Mouse (Mus musculus) kidney, adult 11 months (tissue): ENCODE measurements at regions not wholly inside any gene's neighbourhood (a gene's known extent, or its start where the extent isn't known, plus 50 kb on each side); places are given as distances from the start of the nearest gene placed in this dataset.
"Not testable (repeated sequence)": the region's sequence is repeated elsewhere in the genome, so short reads cannot be mapped to it uniquely, and the experiment has no call there.

ENCODE experiments used
- DNase-seq: peaks from one replicate; pipeline ENCODE4 v3.0.0; 2022

DNA sequence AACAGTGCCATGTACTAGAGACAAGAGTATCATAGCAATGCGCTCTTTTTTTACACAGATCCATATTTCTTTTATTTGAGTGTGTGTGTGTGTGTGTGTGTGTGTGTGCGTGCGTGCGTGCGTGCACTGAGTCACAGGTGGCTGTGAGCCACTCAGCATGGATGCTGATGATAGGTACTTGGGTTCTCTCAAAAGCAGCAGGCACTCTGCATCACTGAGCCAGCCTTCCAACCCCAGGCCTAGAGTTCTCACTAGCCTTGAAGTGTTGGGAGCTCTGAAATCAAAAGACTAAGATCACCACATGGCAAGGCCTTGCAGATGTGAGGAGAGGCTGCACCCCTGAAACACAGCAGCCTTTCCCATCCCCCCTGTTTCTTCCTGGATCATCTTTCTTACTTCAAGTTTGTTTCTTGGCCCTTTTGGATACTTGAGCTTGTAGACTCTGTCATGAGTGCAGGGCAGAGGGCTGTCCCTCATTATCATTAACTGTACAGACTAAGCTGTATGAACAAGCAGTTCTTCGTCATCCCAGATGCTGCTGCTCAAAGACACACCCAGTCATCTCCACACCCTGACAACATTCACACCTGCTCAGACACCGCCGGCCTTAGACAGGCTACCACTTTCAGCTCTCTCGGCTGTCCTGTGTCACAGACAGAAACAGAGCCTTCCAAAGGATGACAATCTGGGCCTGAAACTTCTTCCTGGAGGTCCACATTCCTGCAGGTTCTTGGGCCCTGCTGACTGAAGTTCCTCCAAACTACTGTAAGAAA, 405.5 kb upstream of the Ercc4 start:
- DNase-seq, result no peak

DNA sequence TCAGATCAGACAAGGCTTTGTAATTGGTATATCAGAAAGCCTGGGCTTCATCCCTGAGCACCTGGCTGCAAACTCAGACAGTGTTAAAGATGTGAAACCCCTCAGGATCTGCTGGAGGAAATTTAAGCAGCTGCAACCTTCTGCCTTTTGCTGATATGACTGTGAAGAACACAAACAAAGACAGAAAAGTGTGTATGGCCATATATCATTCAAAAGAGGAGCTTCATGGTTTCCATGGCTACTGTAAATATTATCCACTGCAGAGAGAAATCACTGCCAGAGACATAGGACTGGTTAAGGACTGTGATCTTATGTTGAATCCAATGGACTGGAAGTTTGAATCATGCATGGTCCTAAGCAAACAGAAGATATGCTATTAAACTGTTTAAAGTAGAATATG, 402.6 kb upstream of the Ercc4 start:
- no peak for DNase-seq

DNA sequence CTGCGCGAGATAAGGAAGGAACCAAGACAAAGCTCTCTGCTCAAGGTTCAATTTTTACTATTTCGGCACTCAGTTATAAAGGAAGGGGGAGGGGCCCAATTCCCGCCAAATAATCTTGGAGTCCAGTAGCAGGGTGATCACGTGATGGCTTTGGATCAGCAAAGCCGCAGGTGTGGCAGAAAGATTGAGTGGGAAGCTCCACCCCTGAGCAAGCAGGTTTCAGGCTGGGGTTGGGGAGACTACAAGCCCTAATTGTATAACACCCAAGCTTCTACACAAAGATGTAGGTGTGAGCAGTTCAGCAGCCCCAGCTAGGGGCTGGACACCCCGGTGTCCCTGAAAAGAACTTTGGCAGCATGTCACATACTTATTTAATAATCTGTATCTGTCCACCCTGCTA, 388.1 kb upstream of the Ercc4 start:
- DNase-seq, result not testable (repeated sequence)

DNA sequence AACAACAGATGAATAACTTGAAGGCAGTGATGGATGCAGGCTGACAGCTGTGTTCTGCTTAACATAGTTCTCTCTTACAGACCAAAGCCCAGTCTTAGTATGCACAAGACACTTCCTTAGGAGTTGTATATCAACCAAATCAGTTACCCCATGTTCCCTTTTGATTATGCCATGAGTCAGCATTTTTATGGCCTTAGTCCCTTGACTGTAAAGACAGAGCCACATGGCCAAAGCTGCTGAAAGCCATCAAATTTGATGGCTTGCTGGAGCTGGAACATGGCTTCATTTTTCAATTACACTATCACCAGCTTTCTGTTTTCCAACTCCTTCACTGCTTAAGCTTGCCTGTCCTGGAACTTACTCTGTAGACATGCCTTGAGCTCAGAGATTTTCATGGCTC, 383.4 kb upstream of the Ercc4 start:
- no peak for DNase-seq

DNA sequence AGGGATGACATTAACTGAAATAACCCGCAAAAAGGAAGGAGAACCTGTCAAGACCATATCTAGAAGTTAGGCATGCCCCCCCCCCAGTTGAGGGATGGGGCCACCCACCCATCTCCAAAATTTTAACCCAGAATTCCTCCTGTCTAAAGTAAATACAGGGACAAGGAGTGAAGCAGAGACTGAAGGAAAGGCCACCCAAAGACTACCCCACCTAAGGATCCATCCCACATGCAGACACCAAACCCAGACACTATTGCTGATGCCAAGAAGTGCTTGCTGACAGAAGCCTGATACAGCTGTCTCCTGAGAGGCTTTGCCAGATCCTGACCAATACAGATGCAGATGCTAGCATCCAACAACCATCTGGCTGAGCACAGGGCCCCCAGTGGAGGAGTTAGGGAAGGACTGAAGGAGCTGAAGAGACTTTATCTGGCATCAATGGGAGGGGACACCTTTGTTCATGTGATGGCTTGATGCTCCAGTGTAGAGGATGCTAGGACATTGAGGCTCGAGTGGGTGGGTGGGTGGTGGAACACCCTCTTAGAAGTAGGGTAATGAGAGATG, 379.2 kb upstream of the Ercc4 start:
- DNase-seq, result not testable (repeated sequence)

DNA sequence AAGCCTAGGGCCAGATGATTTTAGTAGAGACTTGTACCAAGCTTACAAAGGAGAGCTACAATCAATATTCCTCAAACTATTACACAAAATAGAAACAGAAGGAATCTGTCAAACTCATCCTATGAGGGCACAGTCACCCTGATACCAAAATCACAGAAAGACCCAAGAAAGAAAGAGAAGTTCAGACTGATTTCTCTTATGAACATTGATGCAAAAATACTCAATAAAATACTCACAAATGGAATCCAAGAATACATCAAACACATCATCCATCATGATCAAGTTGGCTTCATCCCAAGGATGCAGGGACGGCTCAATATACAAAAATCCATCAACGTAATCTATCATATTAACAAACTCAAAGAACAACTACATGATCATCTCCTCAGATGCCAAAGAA, 377.9 kb upstream of the Ercc4 start:
- no peak for DNase-seq

DNA sequence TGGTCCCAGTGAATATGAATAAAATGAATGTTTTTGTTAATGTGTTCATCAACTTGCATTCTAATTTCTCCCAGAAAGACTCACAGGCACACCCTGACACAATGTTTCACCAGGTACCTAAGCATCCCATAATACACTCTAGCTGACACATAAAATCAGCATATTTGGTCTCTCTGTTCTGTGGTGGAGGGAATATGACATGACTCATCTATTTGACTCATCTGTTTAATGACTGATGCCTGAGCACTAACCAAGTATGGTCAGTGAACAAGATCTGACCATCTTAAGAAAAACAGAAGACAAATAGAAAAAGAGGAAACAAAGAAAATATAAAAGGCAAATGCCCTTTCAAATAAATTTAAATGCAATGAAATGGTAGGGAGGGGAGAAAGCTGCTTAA, 367.0 kb upstream of the Ercc4 start:
- no peak for DNase-seq

DNA sequence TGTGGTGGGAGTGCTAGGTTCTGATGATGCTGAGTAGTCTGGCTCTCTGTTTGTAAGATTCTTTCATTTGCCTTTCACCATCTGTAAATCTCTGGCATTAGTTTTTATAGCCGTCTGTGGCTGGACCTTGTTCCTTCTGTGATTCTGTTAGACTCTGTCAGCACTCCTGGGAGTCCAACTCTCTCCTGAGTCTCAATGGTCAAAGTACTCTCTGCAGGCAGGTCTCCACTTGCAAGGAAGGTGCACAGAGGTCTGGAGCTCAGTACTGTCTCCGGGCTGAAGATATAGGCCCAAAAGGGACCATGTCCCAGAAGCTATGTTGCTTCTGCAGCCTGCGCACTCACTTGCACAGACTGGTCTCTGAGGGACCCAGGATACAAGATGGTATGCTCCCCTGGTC, 356.3 kb upstream of the Ercc4 start:
- peak; percentile 46 for DNase-seq

DNA sequence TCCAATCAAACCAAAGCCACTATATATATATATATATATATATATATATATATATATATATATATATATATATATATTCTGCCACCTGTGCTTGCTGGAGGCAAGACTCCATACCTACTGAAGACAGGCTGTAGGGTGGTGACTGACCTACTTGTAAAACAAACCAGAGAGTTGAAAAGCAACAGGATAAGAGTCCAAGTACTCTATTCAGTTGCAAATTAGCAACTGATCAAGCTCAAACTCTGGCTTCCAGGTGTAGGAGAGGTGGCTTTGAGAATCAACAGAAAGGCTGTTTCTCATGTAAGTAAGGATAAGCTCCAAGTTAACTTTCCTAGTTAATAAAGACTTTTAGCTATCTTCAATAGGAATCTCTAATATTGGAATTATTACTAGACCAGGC, 355.1 kb upstream of the Ercc4 start:
- no peak for DNase-seq

DNA sequence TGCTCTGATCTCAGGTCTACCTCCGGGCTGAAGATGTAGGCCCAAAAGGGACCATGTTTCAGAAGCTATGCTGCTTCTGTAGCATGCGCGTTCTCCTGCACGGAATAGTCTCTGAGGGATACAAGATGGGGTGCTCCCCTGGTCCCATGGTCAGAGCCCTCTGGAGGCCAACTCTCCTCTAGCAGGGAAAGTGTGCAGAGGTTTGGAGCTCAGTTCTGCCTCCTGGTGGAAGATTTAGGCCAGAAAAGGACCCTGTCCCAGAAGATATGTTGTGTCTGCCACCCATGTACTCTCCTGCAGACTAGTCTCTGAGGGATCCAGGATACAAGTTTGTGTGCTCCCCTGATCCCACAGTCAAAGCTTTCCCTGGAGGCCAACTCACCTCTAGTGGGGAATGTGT, 350.9 kb upstream of the Ercc4 start:
- DNase-seq, result no peak

DNA sequence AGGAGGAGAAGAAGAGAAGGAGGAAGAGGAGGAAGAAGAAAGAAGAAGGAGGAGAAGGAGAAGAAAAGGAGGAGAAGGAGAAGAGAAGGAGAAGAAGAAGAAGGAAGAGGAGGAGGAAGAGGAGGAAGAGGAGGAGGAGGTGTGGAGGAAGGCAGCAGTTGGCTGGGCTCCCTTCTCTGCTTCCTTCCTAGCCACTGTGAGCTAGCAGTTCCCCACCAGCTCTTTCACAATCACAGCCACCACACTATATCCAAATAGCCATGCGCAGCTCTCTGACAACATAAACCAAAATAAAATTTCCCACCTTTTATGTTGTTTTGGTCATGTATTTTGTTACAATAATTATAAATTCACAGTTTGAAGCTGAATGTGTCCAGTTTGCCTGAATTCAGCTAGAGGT, 345.3 kb upstream of the Ercc4 start:
- no peak for DNase-seq

DNA sequence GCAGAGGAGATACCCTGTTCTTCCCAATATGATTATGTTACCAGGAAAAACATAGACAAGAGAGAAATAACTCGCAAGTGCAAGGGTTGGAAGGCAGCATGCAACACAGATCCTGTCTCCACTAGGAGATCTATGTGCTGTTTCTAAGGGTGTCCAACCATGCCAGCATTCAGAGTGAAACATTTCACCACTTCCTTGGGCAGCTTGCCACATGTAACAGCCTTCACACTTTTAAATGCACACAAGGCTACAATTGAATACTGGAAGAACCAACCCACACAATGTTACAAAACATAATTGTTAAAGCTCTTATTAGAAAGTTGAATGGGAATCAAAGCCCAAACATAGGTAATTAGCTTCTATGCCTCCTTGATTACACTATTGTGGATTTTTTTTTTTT, 344.9 kb upstream of the Ercc4 start:
- DNase-seq, result no peak

DNA sequence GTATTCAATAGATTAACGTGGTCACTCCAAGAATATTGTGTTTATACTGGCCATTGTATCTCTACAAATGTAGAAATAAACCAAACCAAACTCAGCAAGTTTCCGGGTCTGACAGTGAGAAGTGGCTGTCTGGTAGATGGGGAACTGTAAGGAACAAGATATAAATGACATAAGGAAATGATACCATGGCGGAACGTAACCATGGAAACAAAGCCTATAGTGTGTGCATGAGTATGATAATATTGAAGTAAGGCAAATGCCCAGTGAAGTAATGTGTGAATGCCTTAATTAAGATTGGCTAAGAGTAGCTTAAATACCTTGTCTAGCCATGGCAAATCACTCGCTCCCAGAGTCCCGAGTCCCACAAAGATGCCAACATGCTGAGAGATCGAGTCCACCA, 342.6 kb upstream of the Ercc4 start:
- DNase-seq, result no peak

DNA sequence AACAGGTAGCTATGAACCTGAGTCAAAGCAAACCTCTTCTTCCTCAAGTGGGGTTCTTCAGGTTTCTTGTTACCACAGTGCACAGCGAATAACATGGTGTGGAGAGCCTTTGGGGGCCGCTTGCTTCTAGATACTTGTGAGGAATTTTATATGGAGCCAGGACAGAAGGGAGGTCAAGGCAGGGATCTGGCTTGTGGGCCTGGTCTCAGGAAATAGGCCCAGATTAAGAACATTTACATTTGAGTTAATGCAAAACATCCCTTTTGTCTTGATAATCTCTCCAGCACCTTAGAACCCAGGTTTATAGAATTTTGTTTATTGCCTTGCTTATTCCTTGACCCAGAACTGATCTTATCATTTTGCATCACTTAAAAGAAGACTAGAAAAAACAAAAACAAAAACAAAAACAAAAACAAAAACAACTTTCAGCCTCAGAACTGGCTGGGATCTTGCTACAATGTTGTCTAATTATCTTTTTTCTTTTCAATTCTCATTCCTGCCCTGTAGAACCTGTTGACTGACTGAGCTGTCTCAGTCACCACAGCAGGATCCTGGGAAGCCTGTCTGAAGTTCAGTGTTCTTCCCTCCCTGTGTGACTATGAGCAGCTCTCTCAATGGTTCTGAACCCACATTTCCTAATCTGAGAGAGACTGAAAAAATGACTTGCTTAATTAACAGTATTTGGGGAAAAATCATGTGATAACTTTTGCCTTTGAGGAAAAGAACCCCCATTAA, 341.2 kb upstream of the Ercc4 start:
- DNase-seq, result no peak

DNA sequence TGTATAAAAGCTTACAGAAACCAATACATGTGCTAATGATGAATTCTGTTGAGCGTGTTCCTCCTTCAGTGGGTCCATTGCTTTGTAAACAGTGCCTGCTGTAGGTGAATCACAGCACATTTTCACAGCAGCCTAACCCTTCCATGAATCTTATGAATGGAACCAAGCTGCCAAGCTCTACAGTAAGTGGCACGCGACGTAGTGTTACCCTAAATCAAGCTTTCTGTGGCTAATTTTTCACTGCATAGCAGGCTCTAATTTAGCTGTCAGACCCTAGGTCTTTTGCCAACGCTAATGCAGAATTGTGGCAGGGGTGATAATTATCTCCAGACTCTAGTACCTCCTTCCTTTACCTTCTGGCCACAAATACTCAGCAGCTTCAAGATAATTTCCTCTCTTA, 339.0 kb upstream of the Ercc4 start:
- DNase-seq, result no peak

DNA sequence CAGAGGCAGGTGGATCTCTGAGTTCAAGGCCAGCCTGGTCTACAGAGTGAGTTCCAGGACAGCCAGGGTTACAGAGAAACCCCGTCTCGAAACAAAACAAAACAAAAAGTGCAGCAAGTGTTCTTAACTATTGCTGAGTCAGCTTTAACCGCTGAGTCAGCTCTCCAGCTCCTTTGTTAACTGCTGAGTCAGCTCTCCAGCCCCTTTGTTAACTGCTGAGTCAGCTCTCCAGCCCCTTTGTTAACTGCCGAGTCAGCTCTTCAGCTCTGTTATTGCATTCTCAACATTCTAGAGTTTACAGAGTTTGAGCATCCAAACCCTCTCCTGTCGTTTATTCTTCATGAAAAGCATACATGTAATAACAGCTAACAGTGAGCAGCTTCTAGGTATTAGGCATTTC, 336.9 kb upstream of the Ercc4 start:
- DNase-seq, result no peak

DNA sequence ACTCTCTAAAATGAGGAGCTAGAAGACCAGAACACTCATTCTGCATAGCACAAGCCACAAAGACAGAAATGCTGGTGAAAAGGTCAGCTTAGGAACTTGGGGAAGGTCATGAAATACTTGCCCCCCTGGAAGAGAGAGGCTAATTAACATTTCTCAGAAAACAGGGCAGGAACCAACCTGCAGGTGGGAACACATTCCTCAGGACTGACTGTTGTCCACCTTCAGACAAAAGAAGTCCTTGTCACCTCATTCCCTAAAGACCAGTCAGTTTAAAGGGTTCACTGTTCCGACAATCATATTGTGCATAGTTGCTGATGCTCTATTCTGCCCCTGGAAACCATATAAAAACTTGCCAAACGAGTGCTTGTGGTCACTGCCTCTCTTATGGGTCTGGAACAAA, 333.6 kb upstream of the Ercc4 start:
- DNase-seq, result no peak

DNA sequence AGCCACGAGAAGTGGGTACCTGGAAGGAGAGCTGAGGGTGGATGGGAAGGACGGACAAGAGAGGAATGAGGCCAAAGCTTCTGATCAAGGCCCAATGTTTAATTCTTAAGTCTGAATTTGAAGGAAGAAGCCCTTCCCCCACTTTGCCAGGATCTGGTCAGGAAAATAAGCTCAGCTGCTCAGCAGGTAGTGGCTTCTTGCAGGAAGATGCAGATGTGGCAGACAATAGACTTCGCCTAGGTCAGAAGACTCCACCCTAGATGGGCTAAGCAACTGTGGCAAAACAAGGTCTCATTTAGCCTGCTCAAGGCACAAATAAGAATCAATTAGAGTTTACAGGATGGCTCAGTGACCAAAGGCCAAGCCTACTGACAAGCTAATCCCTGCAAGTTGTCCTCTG, 330.4 kb upstream of the Ercc4 start:
- no peak for DNase-seq

DNA sequence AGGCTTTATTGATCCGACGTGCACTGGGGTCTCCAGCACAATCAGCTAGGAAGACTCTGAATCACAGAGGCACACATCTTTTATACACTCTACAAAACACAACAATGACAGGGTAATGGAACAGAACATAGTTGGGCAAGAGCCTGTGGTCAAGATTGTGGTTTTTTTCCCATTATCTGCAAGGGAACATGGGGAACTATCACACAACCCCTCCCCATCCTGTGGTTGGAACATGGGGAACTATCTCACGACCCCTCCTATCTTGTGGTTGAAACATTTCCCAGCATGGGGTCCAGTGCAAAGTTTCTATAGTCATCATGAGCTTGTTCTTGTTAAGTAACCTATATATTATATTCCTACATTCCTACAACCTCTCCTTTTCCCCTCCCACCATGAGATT, 328.8 kb upstream of the Ercc4 start:
- no peak for DNase-seq

DNA sequence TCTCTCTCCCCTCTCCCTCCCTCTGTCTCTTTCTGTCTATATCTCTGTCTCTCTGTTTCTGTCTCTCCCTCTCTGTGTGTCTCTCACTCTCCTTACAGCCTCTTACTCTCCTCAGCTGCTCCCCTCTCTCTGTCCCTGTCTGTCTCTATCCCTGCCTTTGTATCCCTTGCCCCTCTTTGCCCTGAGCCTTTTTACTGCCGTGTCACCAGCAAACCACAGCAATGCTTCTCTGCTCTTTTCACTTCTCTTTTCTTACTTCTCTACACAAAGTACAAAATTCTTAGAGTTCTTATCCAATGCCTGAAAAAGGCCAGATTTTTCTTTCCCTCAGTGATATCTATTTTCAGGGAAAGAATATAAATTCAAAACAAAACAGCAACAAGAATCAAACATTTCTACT, 323.7 kb upstream of the Ercc4 start:
- no peak for DNase-seq

DNA sequence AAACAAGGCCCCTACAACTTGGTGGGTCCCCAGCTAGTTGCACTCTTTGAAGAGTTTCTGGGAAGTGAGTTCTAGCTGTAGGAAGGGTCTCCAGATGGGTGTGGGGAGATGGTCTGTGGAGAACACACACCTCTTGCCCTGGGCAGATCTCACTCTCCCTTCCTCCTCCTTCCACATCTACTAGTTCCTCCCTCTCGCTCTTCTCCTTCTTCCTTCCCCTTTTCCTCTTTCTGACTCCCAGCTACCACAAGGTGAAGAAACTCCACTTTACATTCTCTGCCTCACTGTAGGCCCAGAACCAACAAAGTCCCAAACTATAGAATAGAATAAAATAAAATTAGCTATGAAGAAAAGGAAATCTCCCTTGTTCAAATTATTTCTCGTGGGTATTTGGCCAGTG, 311.0 kb upstream of the Ercc4 start:
- DNase-seq, result no peak

DNA sequence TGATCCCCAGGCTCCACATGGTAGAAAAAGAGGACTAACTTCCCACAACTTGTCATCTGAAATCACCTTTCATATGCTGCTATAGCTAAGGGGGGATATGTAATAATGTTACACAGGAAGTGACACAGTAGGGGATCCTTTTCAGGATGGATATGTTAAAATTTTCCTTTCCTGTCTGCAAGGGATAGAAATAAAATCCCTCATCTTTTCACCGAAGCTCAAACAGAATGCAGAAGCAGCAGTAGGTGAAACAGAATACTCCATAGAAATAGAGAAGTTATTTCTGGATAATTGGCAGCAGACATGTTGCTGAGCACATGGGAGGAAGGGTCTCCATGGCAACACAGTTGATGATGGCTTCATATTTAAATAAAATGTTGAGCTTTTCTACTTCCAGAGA, 309.3 kb upstream of the Ercc4 start:
- no peak for DNase-seq

DNA sequence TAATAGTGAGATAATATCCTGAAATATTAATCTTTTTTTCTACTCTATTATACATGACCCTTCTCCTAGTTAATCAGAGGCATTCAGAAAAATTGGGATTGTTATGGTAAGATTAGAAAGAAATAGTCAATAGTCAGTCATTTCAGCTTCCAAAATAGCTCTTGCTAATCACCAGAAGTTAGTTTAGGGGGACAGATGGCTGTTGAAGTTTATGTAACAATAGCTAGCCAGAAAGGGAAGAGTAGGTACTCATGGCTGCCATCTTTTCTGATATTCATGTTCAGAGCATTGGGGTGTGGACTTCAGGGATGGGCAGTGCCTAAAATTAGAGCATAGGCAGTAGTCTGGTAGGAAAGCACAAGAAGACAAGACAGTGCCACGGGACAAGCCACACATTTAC, 306.8 kb upstream of the Ercc4 start:
- no peak for DNase-seq

DNA sequence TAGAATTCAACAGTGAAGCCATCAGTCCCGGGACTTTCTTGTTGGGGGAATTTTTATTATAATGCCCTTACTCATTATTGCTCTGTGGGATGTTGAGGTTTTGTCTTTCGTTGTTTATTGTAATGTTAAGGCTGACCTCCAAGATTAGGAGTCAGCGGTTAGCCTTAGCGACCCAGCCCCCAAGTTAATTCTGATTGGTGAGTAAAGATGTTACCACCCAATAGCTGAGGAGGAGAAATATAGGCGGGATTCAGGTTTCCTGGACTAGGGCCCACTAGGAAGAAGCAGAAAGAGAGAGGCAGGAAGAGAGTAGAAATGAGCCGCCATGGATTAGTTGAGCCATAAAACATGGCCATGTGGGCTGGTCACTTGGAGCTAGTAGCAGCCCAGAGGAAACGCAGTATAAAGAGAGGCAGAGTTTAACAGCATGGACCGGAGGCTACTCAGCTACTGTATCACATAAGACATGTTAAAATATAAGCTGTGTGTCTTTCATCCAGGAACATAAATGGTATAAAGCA, 302.1 kb upstream of the Ercc4 start:
- no peak for DNase-seq
